Mouse (Mus musculus) neutrophil, adult 59 days (primary cell): ENCODE results near the gene Fcgbp. TPM values are rescaled to one million over a fixed set of nuclear protein-coding genes. Genes with fewer than 3 reads are reported as not detected.

Experiments used
- total RNA-seq, 2 experiments: library from RNA; stranded (reverse); gene quantifications; 1 replicate in 1 of 2; 2 replicates in 1 of 2; pipeline ENCODE4 v1.2.4; 2023

Fcgbp gene
- total RNA-seq: not detected

DNA sequence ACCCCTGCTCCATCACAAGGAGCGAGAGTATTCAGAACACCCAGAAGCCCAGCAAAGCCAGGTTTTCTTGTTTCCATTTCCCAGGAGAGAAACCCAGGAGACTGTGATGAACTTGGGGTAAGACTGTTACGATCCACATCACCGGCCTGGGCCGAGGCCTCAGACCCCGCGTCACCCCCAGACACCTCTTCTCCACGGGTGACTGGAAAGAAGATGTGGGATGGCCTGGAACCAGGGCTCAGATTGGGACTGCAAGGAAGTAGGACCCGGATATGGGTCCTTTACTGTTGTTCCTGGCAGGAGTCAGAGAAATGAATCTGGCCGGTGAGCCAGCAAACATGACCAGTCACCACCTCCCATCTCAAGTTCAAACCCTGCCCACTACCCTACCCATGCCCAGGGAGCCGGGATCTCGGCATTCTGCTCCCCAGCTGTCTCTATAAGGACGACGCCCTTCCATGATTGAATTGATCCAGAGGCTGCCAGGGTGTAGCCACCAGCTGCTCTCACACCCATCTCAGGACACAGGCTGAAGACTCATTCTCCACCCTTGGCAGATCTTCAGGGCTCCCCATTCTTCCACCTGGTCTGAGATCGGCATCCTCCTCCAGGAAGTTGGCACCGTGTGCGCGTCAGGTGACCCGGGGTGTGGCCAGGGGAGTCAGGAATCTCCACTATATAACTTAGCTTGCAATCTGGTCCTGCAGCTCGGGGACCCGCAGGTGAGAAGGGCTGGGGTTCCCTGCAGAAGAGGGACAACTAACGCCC, at the start of gene Fcgbp:
Gene Fcgbp (plus strand): TSS at position 706 of the 768 bp plus-strand sequence.

DNA sequence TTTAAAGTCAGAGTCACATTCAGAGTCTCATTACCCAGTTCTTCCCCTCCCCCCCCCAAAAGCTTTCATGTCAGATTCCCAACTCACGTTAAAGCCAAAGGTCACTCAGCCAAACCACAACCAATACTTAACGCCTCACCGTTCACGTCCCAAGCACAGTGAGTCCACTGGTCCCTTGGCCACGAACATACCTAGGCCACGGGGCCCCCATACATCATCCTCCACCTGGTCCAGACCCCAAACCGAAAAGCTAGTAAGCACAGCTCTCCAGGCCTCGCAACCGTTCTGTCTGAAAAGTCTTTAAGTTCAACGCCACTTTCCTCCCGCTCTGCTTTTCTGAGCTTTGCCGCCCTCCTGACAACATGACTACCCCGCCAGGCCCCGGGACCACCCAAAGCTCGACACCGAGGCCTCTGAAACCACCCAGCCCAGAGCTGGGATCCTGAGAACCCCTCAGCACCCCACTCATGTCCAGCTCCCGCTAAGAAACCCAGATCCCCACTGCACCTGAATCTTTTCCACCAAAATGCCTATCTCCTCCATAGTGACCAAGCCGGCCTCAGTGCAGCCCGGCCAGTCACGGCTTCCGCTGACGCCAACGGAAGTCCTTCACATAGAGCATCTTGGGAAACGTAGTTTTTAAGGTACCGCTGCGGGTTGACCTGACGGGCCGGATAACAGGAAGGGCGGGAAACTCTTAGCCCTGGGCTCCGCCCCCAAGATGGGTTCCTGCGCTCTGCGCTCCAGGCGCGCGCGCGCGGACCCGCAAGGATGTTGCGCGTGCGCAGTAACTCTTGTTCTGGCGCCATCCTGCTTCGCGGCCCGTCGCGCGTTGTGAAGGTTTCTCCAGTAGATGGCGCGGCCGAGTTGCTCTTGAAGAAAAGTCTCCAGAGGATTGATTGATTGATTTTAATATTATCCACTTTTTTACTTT, 21.3 kb upstream of the Fcgbp start, which contains the start of gene Psmc4:
Gene Psmc4 (minus strand): TSS at position 626 of the 934 bp plus-strand sequence.

DNA sequence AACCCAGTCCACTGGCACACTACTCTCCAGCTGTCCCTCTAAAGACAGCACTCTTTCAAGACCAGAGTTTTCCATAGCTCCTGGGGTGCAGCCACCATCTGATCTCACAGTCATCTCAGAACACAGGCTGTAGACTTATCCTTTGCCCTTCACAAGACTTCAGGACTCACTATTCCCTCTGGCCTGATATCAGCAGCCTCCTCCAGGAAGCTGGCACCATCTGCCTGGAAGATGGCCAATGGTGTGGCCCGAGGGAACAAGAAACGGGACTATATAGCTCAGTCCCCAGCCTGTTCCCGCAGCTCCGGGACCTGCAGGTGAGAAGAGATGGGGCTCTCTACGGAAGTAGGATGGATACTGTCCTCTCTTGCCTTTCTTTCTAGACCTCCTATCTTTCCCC, 58.1 kb downstream of the Fcgbp start, which contains the start of gene 9530053A07Rik:
Gene 9530053A07Rik (plus strand): TSS at position 301 of the 400 bp plus-strand sequence.

DNA sequence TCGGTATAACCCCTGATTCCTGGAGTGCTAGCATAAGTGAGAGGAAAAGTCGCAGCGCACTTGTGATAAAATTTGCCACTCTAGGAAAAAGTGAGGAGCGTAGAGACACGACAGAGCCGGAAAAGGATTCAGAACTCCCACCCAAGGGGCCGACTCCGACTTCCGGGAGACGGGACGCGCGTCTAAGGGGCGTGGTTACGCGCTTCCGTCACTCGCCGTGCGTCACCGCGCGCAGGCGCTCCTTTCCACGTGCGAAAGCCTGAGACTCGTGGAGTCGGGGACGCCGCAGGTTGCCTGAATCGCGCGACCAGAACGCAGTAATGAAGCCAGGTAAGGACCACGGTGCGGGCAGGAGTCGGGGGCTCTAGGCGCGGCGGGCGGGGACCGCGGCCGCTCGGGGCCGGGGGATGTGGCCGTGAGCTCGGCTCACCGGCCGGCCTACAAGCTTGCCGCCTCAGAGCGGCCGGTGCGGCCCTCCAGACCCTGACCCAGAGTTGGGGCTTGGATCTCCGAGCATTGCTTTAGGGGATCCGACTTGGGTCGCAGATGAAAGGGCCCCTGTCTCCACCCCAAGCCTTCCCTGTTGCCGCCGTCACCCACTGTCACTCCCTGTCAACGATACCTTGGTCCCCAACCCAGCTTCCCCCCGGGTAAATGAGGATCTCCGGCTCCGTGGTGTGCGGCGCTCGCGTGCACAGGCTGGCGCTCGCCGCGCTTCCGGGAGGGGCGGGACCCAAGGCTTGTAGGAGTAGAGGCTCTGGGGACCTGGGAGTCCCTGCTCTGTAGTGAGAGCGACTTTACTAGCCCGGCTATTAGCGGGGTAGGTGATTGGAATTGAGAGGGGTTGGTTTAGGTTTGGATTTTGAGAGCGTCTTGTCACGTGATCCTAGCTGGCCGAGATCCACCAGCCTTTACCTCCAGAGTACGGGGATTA, 98.7 kb downstream of the Fcgbp start, which contains the start of gene Fbl:
Gene Fbl (plus strand): TSS at position 222 of the 934 bp plus-strand sequence.

Other genes starting within 250 kb of the Fcgbp start
- 1 to 10 TPM in 1 of 2 experiments, under 1 TPM in 1; 0.73 to 1.3 TPM for gene Zfp59, start 232.6 kb upstream of the Fcgbp start, total RNA-seq
- gene Zfp607a, start 213.7 kb upstream of the Fcgbp start, total RNA-seq: 1 to 10 TPM; 3.4 to 4.7 TPM
- gene Zfp974, start 141.8 kb upstream of the Fcgbp start, total RNA-seq: 1 to 10 TPM; 1.9 to 3.4 TPM
- 1 to 10 TPM; 4.6 to 5.3 TPM for gene Zfp780b, start 92.1 kb upstream of the Fcgbp start, total RNA-seq
- 1 to 10 TPM; 1.3 to 1.5 TPM for gene Zfp850, start 57.1 kb upstream of the Fcgbp start, total RNA-seq
- gene Psmc4, start 21.1 kb upstream of the Fcgbp start, total RNA-seq: 10 to 100 TPM; 64.9 to 84.1 TPM
- gene 9530053A07Rik, start 58.2 kb downstream of the Fcgbp start, total RNA-seq: not detected
- 10 to 100 TPM; 62.5 to 81.4 TPM for gene Fbl, start 98.5 kb downstream of the Fcgbp start, total RNA-seq
- gene Dyrk1b, start 108.2 kb downstream of the Fcgbp start, total RNA-seq: 10 to 100 TPM; 13.9 to 15.7 TPM
- gene Eid2, start 196.6 kb downstream of the Fcgbp start, total RNA-seq: 1 to 10 TPM; 1.4 to 1.8 TPM
- gene Eid2b, start 206.5 kb downstream of the Fcgbp start, total RNA-seq: 1 to 10 TPM; 4.3 to 5.0 TPM
- gene Selenov, start 219.9 kb downstream of the Fcgbp start, total RNA-seq: not detected
- gene Dll3, start 231.0 kb downstream of the Fcgbp start, total RNA-seq: not detected
- gene Timm50, start 240.8 kb downstream of the Fcgbp start, total RNA-seq: 10 to 100 TPM; 27.4 to 29.6 TPM